Mouse (Mus musculus) lung, adult 2 months (tissue): ENCODE results near the gene Agxt2. TPM values are rescaled to one million over a fixed set of nuclear protein-coding genes. Genes with fewer than 3 reads are reported as not detected.

Source experiments
- DNase-seq: peaks from one replicate; pipeline ENCODE4 v3.0.0; 2022
- H3K4me1 ChIP-seq: fragments of 200-500 bp; 2 replicates; pipeline ENCODE4 v1.6.1; 2011; ENCODE audit warnings: low read length; ENCODE audit not compliant: control insufficient read depth, insufficient read depth
- H3K4me3 ChIP-seq: fragments of 200-500 bp; replicated peaks from 2 replicates; pipeline ENCODE3; 2011; ENCODE audit warnings: low read depth, mild to moderate bottlenecking, control low read depth, low read length; ENCODE audit errors: extremely low read depth
- CTCF ChIP-seq: fragments of 200-500 bp; IDR thresholded peaks from 2 replicates; pipeline ENCODE4 v1.5.1; 2011; ENCODE audit warnings: mild to moderate bottlenecking, low read length, control low read depth; ENCODE audit not compliant: insufficient read depth
- POLR2A ChIP-seq: fragments of 200-500 bp; IDR thresholded peaks from 2 replicates; pipeline ENCODE4 v1.6.1; 2011; ENCODE audit warnings: low read depth, mild to moderate bottlenecking, control low read depth, low read length, borderline replicate concordance; ENCODE audit errors: extremely low read depth
- WGBS: fragments of 180-500 bp; shearing (Covaris S2); methylation state at CpG from one replicate; pipeline ENCODE4 v1.1.7; 2018; 5-methylcytosine and 5-hydroxymethylcytosine counted together
- polyA plus RNA-seq: library from polyadenylated mRNA; depleted of rRNA; stranded (reverse); fragments of >200 nt; gene quantifications from 2 replicates; pipeline ENCODE4 v1.2.3, GENCODE M21; 2012; rRNA removed

Gene Agxt2
- polyA plus RNA-seq: not detected in 2 replicates

- 75% methylated on average over 9 of the region's 9 CpGs for WGBS
- Histone ChIP-seq H3K4me3 (no peak within 1 kb of the TSS), H3K4me1 (no peaks in the 10 kb centered on the region)
- TF ChIP-seq CTCF (no peak), POLR2A (no peak)
- no peak for DNase-seq
Measured at GRCm38 (mm10) chr15:10358039-10358948, at the start of gene Agxt2. Gene Agxt2, plus strand, starts transcription at chr15:10358532.

- no peak for DNase-seq
- 71% methylated on average over 5 of the region's 5 CpGs for WGBS
- Histone ChIP-seq H3K4me1 (no peaks in the 10 kb centered on the region), H3K4me3 (no peak overlapping the region)
- TF ChIP-seq CTCF (no peak), POLR2A (no peak)
Measured at GRCm38 (mm10) chr15:10311826-10312225, 46.5 kb upstream of the Agxt2 start.

DNA sequence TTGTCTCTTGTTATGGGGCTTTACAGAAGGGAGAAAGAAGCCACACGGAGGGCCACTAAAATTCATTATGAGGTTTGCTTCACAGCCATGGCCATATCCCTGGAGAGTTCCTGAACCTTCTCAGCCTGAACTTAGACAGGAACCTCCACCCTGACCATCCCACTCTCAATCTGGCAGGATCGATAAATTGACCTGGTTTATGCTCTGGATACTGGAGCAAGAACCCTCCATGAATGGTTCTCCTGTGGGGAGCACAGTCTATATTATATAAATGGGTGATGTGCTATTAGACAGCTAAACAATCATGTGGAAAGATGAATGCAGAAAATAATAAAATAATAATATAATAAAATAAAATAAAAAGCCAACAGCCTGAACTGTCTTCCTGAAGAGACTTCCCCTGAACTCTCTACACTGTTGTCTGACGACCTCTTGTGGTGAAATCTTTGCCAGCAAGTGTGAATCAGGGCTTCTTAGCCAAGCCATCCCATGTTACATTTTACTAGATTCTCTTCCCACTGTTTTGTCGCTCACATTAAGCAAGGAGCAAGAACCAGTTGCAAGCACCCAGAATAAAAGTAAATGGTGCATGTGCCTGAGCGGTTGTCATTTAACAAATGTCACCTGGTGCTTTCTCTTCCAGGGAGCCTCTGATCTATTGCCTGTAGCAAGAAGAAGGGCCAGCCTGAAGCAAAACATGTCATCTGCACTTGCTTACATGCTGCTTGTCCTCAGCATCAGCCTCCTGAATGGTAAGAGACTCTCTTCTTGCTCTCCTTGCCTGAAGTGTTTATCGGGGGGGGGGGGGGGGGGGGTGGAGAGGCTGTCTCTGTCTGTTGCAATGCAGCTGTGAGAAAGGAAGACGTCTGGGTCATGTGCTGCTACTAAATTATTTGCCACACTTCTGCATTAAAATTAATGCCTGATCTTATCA, 44.5 kb upstream of the Agxt2 start:
- WGBS: 39% methylated on average over 7 of the region's 7 CpGs
- no peak for TF ChIP-seq CTCF
- TF ChIP-seq POLR2A: no peak
- peak; percentile 14 for DNase-seq
- H3K4me3 ChIP-seq: no peak overlapping the region
- no peaks in the 10 kb centered on the region for H3K4me1 ChIP-seq

DNA sequence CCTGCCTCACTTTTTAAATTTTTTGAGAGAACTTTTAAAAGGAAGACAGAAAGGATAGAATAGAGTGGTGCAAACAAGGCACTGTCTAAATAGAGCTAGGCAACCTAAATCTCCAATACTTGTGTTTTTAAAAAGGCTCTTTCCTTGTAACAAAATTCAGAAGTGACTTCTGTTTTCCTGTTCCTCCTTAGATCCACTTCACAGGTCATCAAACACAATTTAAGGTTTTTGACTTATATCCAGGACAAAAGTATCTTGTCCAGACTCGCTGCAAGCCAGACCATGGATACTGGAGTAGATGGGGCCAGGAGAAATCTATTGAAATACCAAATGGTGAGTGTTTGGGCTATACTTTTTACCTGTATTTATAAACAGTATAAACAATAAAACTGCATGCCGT, 33.3 kb upstream of the Agxt2 start, which contains the start of gene Gm21973:
Gm21973 (plus strand) TSS at position 301 of the 400 bp plus-strand sequence.
- TF ChIP-seq CTCF (no peak), POLR2A (no peak)
- DNase-seq: no peak
- WGBS: 90% methylated on average over 2 of the region's 2 CpGs

DNA sequence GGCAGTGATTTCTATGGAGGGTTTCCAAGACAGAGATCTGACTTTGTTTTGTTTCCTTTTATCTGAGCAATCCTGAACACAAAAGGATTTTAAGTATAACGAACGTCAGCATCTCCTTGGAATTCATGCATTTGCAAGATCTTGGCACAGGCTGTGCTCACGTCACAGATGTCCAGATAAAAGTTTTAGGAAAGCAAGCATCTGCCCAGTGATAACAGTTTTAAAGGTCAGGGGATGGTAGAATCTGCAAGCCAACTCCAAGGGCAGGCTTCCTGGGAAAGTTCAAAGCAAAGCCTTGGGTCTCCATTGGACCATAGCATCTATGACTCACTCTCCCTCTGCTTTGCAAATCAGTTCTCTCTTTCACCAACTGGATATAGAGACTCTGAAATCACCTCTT, 27.7 kb upstream of the Agxt2 start:
- H3K4me1 ChIP-seq: no peaks in the 10 kb centered on the region
- 69% methylated on average over 3 of the region's 3 CpGs for WGBS
- no peak for TF ChIP-seq CTCF
- no peak for TF ChIP-seq POLR2A
- DNase-seq: no peak
- H3K4me3 ChIP-seq: no peak overlapping the region

More for the DNA sequence above, 33.3 kb upstream of the Agxt2 start, which contains the start of gene Gm21973:
- Histone ChIP-seq H3K4me3 (no peak within 1 kb of the TSS), H3K4me1 (no peaks in the 10 kb centered on the region)

GRCm38 (mm10) chr15:10332566-10332965, 25.8 kb upstream of the Agxt2 start:
- Histone ChIP-seq H3K4me1 (no peaks in the 10 kb centered on the region), H3K4me3 (no peak overlapping the region)
- no peak for TF ChIP-seq POLR2A
- no peak for TF ChIP-seq CTCF
- WGBS: 86% methylated on average over 1 of the region's 1 CpGs
- DNase-seq: no peak

GRCm38 (mm10) chr15:10338606-10339005, 19.7 kb upstream of the Agxt2 start:
- WGBS: 56% methylated on average over 3 of the region's 3 CpGs
- H3K4me1 ChIP-seq: no peaks in the 10 kb centered on the region
- DNase-seq: peak; percentile 4
- TF ChIP-seq POLR2A: no peak
- no peak for TF ChIP-seq CTCF
- no peak overlapping the region for H3K4me3 ChIP-seq

DNA sequence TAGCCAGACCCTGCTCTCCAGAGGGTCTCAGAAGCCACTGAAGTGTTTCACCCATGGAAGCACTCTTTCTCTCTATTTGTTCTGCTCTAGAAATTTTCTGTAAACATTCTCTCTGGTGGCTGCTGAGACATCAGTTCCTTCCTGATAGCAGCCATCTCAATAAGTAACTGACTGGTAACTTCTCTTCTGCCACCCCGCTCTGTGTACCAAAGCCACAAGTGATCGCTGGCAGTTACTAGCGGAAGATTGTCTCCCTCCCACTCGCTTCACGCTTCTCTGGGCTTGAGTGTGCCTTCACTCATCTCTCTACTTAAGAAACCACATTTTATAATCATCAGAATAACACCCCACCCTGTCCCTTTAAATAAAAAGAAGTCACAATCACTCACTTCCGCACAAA, 11.3 kb upstream of the Agxt2 start:
- no peak for DNase-seq
- Histone ChIP-seq H3K4me1 (no peaks in the 10 kb centered on the region), H3K4me3 (no peak overlapping the region)
- 71% methylated on average over 6 of the region's 6 CpGs for WGBS
- TF ChIP-seq CTCF: no peak
- no peak for TF ChIP-seq POLR2A

DNA sequence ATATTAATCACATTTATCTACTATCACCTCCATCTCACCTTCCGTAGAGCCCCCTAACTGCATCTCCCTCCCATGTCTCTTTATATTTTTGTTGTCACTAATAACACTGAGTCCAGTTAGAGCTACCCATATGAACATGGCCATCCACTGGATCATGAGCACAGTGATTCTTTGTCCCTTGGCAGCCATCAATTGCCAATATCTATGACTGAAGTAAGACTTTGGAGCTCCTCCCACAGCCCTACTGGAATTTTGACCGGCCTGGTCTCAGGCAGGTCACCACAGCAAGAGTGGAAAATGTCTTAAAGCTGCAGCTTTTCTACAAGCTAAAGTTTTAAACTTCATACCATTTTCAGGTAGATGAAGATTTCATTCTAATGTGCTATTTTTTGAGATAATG, 8.0 kb downstream of the Agxt2 start:
- DNase-seq: no peak
- TF ChIP-seq CTCF (no peak), POLR2A (no peak)
- Histone ChIP-seq H3K4me1 (no peaks in the 10 kb centered on the region), H3K4me3 (no peak overlapping the region)
- 85% methylated on average over 2 of the region's 2 CpGs for WGBS
